In genomic region chr1:133126365-133126740, GRCm38 (mm10) we compare ENCODE assay signal across 18 mouse cellular contexts.
"Had no signal": no experiment of that assay in that cellular context is flagged by ENCODE, and none has a peak within 500 bp of the region (broad histone marks: within the 10 kb centered on the region; RNA-seq: fewer than 3 reads in every experiment).

No protein-coding gene starts in this region.

- H3K4me2 ChIP-seq: kidney, embryonic 15.5 days; limb, embryonic 12.5 days; limb, embryonic 15.5 days; liver, embryonic 11.5 days; midbrain, embryonic 12.5 days; midbrain, embryonic 15.5 days; neural tube, embryonic 13.5 days had no signal

- H3K9me3 ChIP-seq: kidney, embryonic 15.5 days; limb, embryonic 12.5 days; limb, embryonic 15.5 days; midbrain, embryonic 12.5 days; midbrain, embryonic 15.5 days; neural tube, embryonic 13.5 days had no signal

- H3K36me3 ChIP-seq: kidney, embryonic 15.5 days; limb, embryonic 12.5 days; limb, embryonic 15.5 days; midbrain, embryonic 12.5 days; midbrain, embryonic 15.5 days; neural tube, embryonic 13.5 days had no signal

- H3K4me3 ChIP-seq: kidney, embryonic 15.5 days; left cerebral cortex, adult 2 months; limb, embryonic 12.5 days; limb, embryonic 15.5 days; midbrain, embryonic 12.5 days; midbrain, embryonic 15.5 days; myocyte; neural tube, embryonic 13.5 days had no signal

- DNase-seq: kidney, postnatal 10 days; layer of hippocampus, postnatal 36 days; left cerebral cortex, postnatal 4 days; lung, adult 2 months; lung, postnatal 14 days; retina, postnatal 1 day; thymus, adult 18-20 months; thymus, postnatal 36 days had no signal

- H3K27ac ChIP-seq: kidney, embryonic 15.5 days; left cerebral cortex, adult 2 months; limb, embryonic 12.5 days; limb, embryonic 15.5 days; liver, embryonic 14.5 days; midbrain, embryonic 12.5 days; midbrain, embryonic 15.5 days; neural tube, embryonic 13.5 days had no signal

- ATAC-seq: midbrain, embryonic 15.5 days had no signal

- H3K27me3 ChIP-seq: kidney, embryonic 15.5 days; limb, embryonic 12.5 days; limb, embryonic 15.5 days; midbrain, embryonic 12.5 days; midbrain, embryonic 15.5 days; neural tube, embryonic 13.5 days had no signal

- H3K9ac ChIP-seq: kidney, embryonic 15.5 days; limb, embryonic 12.5 days; limb, embryonic 15.5 days; liver, embryonic 14.5 days; midbrain, embryonic 12.5 days; midbrain, embryonic 15.5 days; neural tube, embryonic 13.5 days had no signal
